Mouse (Mus musculus): ENCODE results near the gene Aldh6a1. TPM values are rescaled to one million over a fixed set of nuclear protein-coding genes. Genes with fewer than 3 reads are reported as not detected.

Aldh6a1 gene
- polyA plus RNA-seq, 1 experiment from 2014 or later: 13.5 TPM

DNA sequence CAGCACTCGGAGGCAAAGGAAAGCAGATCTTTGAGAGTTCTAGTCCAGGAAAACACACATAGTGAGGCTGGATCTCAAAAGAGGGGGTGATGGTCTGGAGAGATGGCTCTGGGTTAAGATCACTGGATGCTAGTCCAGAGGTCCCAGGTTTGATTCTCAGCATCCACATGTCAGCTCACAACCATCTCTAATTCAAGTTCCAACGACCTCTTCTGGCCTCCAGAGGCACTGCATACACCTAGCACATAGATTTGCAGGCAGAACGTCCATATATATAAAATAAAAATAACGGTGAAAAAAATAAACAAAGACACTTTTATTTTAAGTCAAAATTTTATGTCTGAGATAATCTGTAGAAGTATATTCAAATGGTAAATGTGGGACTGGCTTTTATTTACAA is 43.5 kb downstream of the Aldh6a1 start:
- no peak for ATAC-seq
- no peaks in the 10 kb centered on the region for H3K36me3 ChIP-seq (ENCODE audit: control insufficient read depth, insufficient read depth)
- H3K9me3 ChIP-seq (ENCODE audit: control insufficient read depth): no peaks in the 10 kb centered on the region
- no peak overlapping the region for H3K27ac ChIP-seq (ENCODE audit: low read depth, low read length)
- H3K27me3 ChIP-seq (replicated peaks; ENCODE audit: control insufficient read depth, insufficient read depth, low read length): no peaks in the 10 kb centered on the region
- no peaks in the 10 kb centered on the region for H3K4me1 ChIP-seq (replicated peaks; ENCODE audit: control insufficient read depth, insufficient read depth, low read length)
- WGBS: 61% methylated on average over 4 of the region's 4 CpGs
- TF ChIP-seq CTCF (IDR thresholded peaks at IDR 0.05; ENCODE audit: low read depth): peak; percentile 39
- no peak overlapping the region for H3K9ac ChIP-seq (ENCODE audit: low read depth, low read length)
- H3K4me3 ChIP-seq (ENCODE audit: low read depth, low read length): no peak overlapping the region
- no peak overlapping the region; the same call in 1 of the 2 replicates for H3K4me2 ChIP-seq (replicated peaks; ENCODE audit: low read depth)

DNA sequence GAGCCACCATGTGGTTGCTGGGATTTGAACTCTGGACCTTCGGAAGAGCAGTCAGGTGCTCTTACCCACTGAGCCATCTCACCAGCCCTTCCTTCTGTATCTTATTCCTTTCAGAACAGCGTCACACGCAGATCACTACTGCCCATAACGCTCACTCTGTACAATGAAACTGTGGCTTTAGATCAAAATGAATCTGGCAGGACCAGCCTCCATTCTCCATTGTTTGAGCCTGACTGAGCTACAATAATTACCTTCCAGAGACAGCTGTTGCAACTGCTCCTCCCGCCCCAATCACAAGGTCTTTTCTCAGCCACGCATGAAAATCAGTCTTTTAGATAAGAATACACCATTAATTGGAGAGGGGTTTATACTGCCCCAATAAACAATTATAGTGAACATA is 46.3 kb downstream of the Aldh6a1 start:
- Histone ChIP-seq H3K9ac (ENCODE audit: low read depth, low read length) (no peak overlapping the region), H3K4me3 (ENCODE audit: low read depth, low read length) (no peak overlapping the region), H3K27ac (ENCODE audit: low read depth, low read length) (no peak overlapping the region), H3K9me3 (ENCODE audit: control insufficient read depth) (no peaks in the 10 kb centered on the region), H3K27me3 (replicated peaks; ENCODE audit: control insufficient read depth, insufficient read depth, low read length) (no peaks in the 10 kb centered on the region), H3K4me1 (replicated peaks; ENCODE audit: control insufficient read depth, insufficient read depth, low read length) (no peaks in the 10 kb centered on the region), H3K36me3 (ENCODE audit: control insufficient read depth, insufficient read depth) (no peaks in the 10 kb centered on the region), H3K4me2 (replicated peaks; ENCODE audit: low read depth) (no peak overlapping the region)
- no peak for ATAC-seq
- 62% methylated on average over 6 of the region's 6 CpGs for WGBS
- no peak for TF ChIP-seq CTCF (IDR thresholded peaks at IDR 0.05; ENCODE audit: low read depth)

DNA sequence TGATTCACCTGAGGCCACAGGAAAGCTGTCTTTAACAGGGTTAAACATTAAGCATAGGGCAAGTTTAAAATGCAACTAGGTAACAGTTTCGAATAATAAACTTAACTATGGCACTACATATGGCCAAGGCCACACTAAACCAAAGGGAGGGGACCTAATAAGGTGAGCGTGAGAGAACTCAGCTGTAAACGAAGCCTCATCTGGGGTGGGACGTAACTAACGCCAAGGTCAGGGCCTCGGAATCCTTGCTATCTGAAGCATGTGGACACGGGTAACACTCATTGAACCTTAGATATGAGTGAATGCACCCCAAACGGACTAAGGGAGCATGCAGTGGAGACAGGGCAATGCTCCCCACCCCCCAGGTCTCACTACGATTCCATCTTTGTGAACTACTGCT is 47.9 kb downstream of the Aldh6a1 start:
- H3K4me3 ChIP-seq (ENCODE audit: low read depth, low read length): no peak overlapping the region
- ATAC-seq: peak; percentile 20; the same call in 1 of the 2 replicates
- H3K9me3 ChIP-seq (ENCODE audit: control insufficient read depth): no peaks in the 10 kb centered on the region
- no peak for TF ChIP-seq CTCF (IDR thresholded peaks at IDR 0.05; ENCODE audit: low read depth)
- no peaks in the 10 kb centered on the region for H3K27me3 ChIP-seq (replicated peaks; ENCODE audit: control insufficient read depth, insufficient read depth, low read length)
- H3K4me1 ChIP-seq (replicated peaks; ENCODE audit: control insufficient read depth, insufficient read depth, low read length): no peaks in the 10 kb centered on the region
- H3K9ac ChIP-seq (ENCODE audit: low read depth, low read length): no peak overlapping the region
- peak overlapping the region; percentile 35 for H3K4me2 ChIP-seq (replicated peaks; ENCODE audit: low read depth)
- 39% methylated on average over 9 of the region's 9 CpGs for WGBS
- H3K36me3 ChIP-seq (ENCODE audit: control insufficient read depth, insufficient read depth): no peaks in the 10 kb centered on the region
- H3K27ac ChIP-seq (ENCODE audit: low read depth, low read length): peak overlapping the region; percentile 42

DNA sequence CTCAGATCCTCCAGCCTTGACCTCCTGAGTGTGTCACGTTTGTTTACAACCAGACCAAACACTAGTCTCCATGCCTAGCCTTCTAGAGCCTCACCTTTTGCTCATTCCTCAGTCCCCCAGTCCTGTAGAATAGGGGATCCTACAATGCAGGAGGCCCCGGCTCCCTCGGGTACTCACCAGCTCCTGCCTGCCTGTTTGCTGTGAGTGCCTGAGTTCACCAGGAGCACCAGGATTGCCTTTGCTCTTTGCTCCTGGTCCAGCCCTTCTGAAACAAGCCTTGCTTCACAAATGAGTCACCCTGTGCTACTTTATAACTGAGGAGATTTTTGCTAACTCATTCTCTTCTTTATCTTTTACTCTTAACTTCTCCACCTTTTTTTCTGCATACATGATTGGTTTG is 50.2 kb downstream of the Aldh6a1 start:
- H3K4me3 ChIP-seq (ENCODE audit: low read depth, low read length): peak overlapping the region; percentile 21
- WGBS: 15% methylated on average over 3 of the region's 3 CpGs
- H3K4me2 ChIP-seq (replicated peaks; ENCODE audit: low read depth): peak overlapping the region; percentile 53

GRCm38 (mm10) chr12:84400068-84400467 is 50.7 kb downstream of the Aldh6a1 start:
- TF ChIP-seq CTCF (IDR thresholded peaks at IDR 0.05; ENCODE audit: low read depth): no peak

More for the DNA sequence above, 50.2 kb downstream of the Aldh6a1 start:
- Histone ChIP-seq H3K36me3 (ENCODE audit: control insufficient read depth, insufficient read depth) (peaks cover 9% of the 10 kb centered on the region; the same call in 1 of the 2 replicates), H3K27ac (ENCODE audit: low read depth, low read length) (peak overlapping the region; percentile 87), H3K9ac (ENCODE audit: low read depth, low read length) (0 out of 2 replicates have a peak overlapping the region, but pooled peaks have one; percentile 0), H3K27me3 (replicated peaks; ENCODE audit: control insufficient read depth, insufficient read depth, low read length) (no peaks in the 10 kb centered on the region), H3K9me3 (ENCODE audit: control insufficient read depth) (no peaks in the 10 kb centered on the region), H3K4me1 (replicated peaks; ENCODE audit: control insufficient read depth, insufficient read depth, low read length) (no peaks in the 10 kb centered on the region)
- no peak for TF ChIP-seq CTCF (IDR thresholded peaks at IDR 0.05; ENCODE audit: low read depth)
- peak; percentile 85 for ATAC-seq

DNA sequence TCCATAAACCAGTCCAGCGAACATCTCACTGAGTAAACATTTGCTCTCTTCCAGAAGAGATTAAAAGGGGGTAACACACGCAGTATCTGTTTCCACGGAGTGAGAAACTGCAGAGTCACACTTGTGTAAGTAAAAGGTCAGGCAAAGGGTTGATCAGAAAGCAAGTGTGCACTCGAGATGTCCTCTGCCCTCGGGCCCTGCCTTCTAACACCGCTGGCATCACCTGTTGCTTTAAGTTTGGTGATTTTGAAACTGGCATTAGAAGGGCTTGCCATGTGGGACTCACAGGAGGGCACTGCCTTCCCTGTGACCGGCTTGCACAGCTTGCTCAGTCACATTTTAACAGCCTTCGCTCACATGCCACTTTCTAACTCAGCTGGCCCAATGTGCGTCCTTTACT is 51.1 kb downstream of the Aldh6a1 start:
- H3K4me2 ChIP-seq (replicated peaks; ENCODE audit: low read depth): peak overlapping the region; percentile 53
- H3K27me3 ChIP-seq (replicated peaks; ENCODE audit: control insufficient read depth, insufficient read depth, low read length): no peaks in the 10 kb centered on the region
- H3K9ac ChIP-seq (ENCODE audit: low read depth, low read length): no peak overlapping the region; the same call in 1 of the 2 replicates
- H3K36me3 ChIP-seq (ENCODE audit: control insufficient read depth, insufficient read depth): peaks cover 9% of the 10 kb centered on the region; the same call in 1 of the 2 replicates
- no peaks in the 10 kb centered on the region for H3K4me1 ChIP-seq (replicated peaks; ENCODE audit: control insufficient read depth, insufficient read depth, low read length)
- 0 out of 2 replicates have a peak overlapping the region, but pooled peaks have one; percentile 1 for H3K4me3 ChIP-seq (ENCODE audit: low read depth, low read length)
- H3K9me3 ChIP-seq (ENCODE audit: control insufficient read depth): no peaks in the 10 kb centered on the region
- peak overlapping the region; percentile 87 for H3K27ac ChIP-seq (ENCODE audit: low read depth, low read length)
- ATAC-seq: peak; percentile 64
- TF ChIP-seq CTCF (IDR thresholded peaks at IDR 0.05; ENCODE audit: low read depth): no peak
- 27% methylated on average over 9 of the region's 9 CpGs for WGBS

More at GRCm38 (mm10) chr12:84400068-84400467, 50.7 kb downstream of the Aldh6a1 start:
- no peak for ATAC-seq
- peak overlapping the region; percentile 53 for H3K4me2 ChIP-seq (replicated peaks; ENCODE audit: low read depth)
- H3K27ac ChIP-seq (ENCODE audit: low read depth, low read length): peak overlapping the region; percentile 87
- H3K4me3 ChIP-seq (ENCODE audit: low read depth, low read length): peak overlapping the region; percentile 21
- H3K9ac ChIP-seq (ENCODE audit: low read depth, low read length): peak overlapping the region; percentile 0; the same call in 1 of the 2 replicates
- 47% methylated on average over 3 of the region's 3 CpGs for WGBS
- no peaks in the 10 kb centered on the region for H3K4me1 ChIP-seq (replicated peaks; ENCODE audit: control insufficient read depth, insufficient read depth, low read length)
- no peaks in the 10 kb centered on the region for H3K27me3 ChIP-seq (replicated peaks; ENCODE audit: control insufficient read depth, insufficient read depth, low read length)
- no peaks in the 10 kb centered on the region for H3K9me3 ChIP-seq (ENCODE audit: control insufficient read depth)
- peaks cover 9% of the 10 kb centered on the region; the same call in 1 of the 2 replicates for H3K36me3 ChIP-seq (ENCODE audit: control insufficient read depth, insufficient read depth)

Measured in intestine, postnatal 0 days (tissue).